Mouse (Mus musculus) C2C12 (cell line): ENCODE results near the gene Gng7. TPM values are rescaled to one million over a fixed set of nuclear protein-coding genes. Genes with fewer than 3 reads are reported as not detected.

ENCODE experiments used
- H3K27me3 ChIP-seq: one replicate; pipeline ENCODE4 v1.6.1; 2011; ENCODE audit not compliant: control insufficient read depth, insufficient read depth, insufficient read length
- H3K36me3 ChIP-seq: one replicate; pipeline ENCODE4 v1.6.1; 2011; ENCODE audit not compliant: control insufficient read depth, insufficient read depth
- H3K4me3 ChIP-seq: one replicate; pipeline ENCODE4 v1.5.1; 2011; ENCODE audit warnings: mild to moderate bottlenecking, control low read depth; ENCODE audit not compliant: poor library complexity, insufficient read depth, severe bottlenecking
- H3K79me2 ChIP-seq: one replicate; pipeline ENCODE4 v1.6.1; 2011; ENCODE audit not compliant: control insufficient read depth, insufficient read depth
- H3K79me3 ChIP-seq: one replicate; pipeline ENCODE4 v1.6.1; 2011; ENCODE audit warnings: low read depth, control low read depth
- H3ac ChIP-seq: one replicate; pipeline ENCODE3; 2011; ENCODE audit warnings: low read depth; ENCODE audit not compliant: control insufficient read depth, insufficient read length
- CEBPB ChIP-seq: IDR thresholded peaks from one replicate; pipeline ENCODE4 v1.6.1; 2011; ENCODE audit warnings: low read depth, mild to moderate bottlenecking, control low read depth, moderate library complexity
- CTCF ChIP-seq: IDR thresholded peaks from one replicate; pipeline ENCODE4 v1.5.1; 2011; ENCODE audit not compliant: control insufficient read depth, insufficient read depth, insufficient read length
- FOSL1 ChIP-seq: IDR thresholded peaks from one replicate; pipeline ENCODE4 v1.8.0; 2011; ENCODE audit warnings: mild to moderate bottlenecking, low read length; ENCODE audit not compliant: poor library complexity, insufficient read depth, severe bottlenecking
- MAX ChIP-seq: IDR thresholded peaks from one replicate; pipeline ENCODE4 v1.6.1; 2011; ENCODE audit warnings: mild to moderate bottlenecking, control low read depth
- MYOD1 ChIP-seq: IDR thresholded peaks from one replicate; pipeline ENCODE4 v1.6.1; 2011; ENCODE audit warnings: low read depth; ENCODE audit not compliant: control insufficient read depth, insufficient read length
- MYOG ChIP-seq: IDR thresholded peaks from one replicate; pipeline ENCODE4 v1.6.1; 2011; ENCODE audit not compliant: control insufficient read depth, insufficient read length; ENCODE audit errors: extremely low read depth
- USF1 ChIP-seq: IDR thresholded peaks from one replicate; pipeline ENCODE4 v1.6.1; 2011; ENCODE audit warnings: low read depth, mild to moderate bottlenecking, control low read depth, moderate library complexity
- polyA plus RNA-seq: library from polyadenylated mRNA; unstranded; fragments of >200 nt; fragmentation: generic; extraction: Trizol; gene quantifications from one replicate; pipeline ENCODE4 v1.2.1, GENCODE M21; 2012; ENCODE audit warnings: missing spikeins

Gene Gng7
- polyA plus RNA-seq, 1 experiment, result 0.25 TPM

GRCm38 (mm10) chr10:80982381-80982780 lies 32.4 kb downstream of the Gng7 start:
- Histone ChIP-seq H3K4me3 (no peak overlapping the region), H3K27me3 (no peaks in the 10 kb centered on the region), H3K79me3 (no peaks in the 10 kb centered on the region), H3K79me2 (no peaks in the 10 kb centered on the region), H3ac (no peak overlapping the region), H3K36me3 (no peaks in the 10 kb centered on the region)
- TF ChIP-seq MYOG (no peak), MAX (no peak), MYOD1 (no peak), FOSL1 (no peak), CEBPB (no peak), CTCF (no peak), USF1 (no peak)

GRCm38 (mm10) chr10:80981564-80982112 lies 33.1 kb downstream of the Gng7 start:
- no peak overlapping the region for H3ac ChIP-seq
- no peaks in the 10 kb centered on the region for H3K79me2 ChIP-seq
- no peak overlapping the region for H3K4me3 ChIP-seq
- TF ChIP-seq FOSL1, result no peak
- no peak for TF ChIP-seq CEBPB
- TF ChIP-seq MAX, result no peak
- no peak for TF ChIP-seq CTCF
- TF ChIP-seq MYOD1, result no peak
- TF ChIP-seq MYOG, result no peak
- no peak for TF ChIP-seq USF1
- no peaks in the 10 kb centered on the region for H3K79me3 ChIP-seq
- no peaks in the 10 kb centered on the region for H3K27me3 ChIP-seq
- H3K36me3 ChIP-seq, result no peaks in the 10 kb centered on the region

- Histone ChIP-seq H3K36me3 (no peaks in the 10 kb centered on the region), H3K4me3 (no peak overlapping the region), H3K79me3 (no peaks in the 10 kb centered on the region), H3K27me3 (no peaks in the 10 kb centered on the region), H3ac (no peak overlapping the region), H3K79me2 (no peaks in the 10 kb centered on the region)
- TF ChIP-seq FOSL1 (no peak), MYOD1 (no peak), USF1 (no peak), MYOG (no peak), CEBPB (no peak), MAX (no peak), CTCF (no peak)
These were observed 39.3 kb downstream of the Gng7 start for GRCm38 (mm10) chr10:80975478-80975877.

- no peaks in the 10 kb centered on the region for H3K36me3 ChIP-seq
- H3K4me3 ChIP-seq, result no peak overlapping the region
- no peak overlapping the region for H3ac ChIP-seq
- TF ChIP-seq USF1 (no peak), MAX (no peak), CEBPB (no peak), MYOD1 (no peak), CTCF (no peak), MYOG (no peak), FOSL1 (no peak)
- H3K27me3 ChIP-seq, result no peaks in the 10 kb centered on the region
- no peaks in the 10 kb centered on the region for H3K79me3 ChIP-seq
- no peaks in the 10 kb centered on the region for H3K79me2 ChIP-seq
These were observed 41.0 kb downstream of the Gng7 start for GRCm38 (mm10) chr10:80973722-80974121.

GRCm38 (mm10) chr10:80972071-80972987 lies 42.4 kb downstream of the Gng7 start:
- Histone ChIP-seq H3K4me3 (no peak overlapping the region), H3K27me3 (no peaks in the 10 kb centered on the region), H3K36me3 (no peaks in the 10 kb centered on the region), H3K79me2 (no peaks in the 10 kb centered on the region), H3ac (no peak overlapping the region), H3K79me3 (no peaks in the 10 kb centered on the region)
- TF ChIP-seq FOSL1 (no peak), USF1 (no peak), MAX (no peak), CEBPB (no peak), MYOD1 (no peak), CTCF (no peak), MYOG (no peak)
